Mouse (Mus musculus) ES-Bruce4 (cell line): ENCODE measurements at regions not wholly inside any gene's neighbourhood (a gene's known extent, or its start where the extent isn't known, plus 50 kb on each side); places are given as distances from the start of the nearest gene placed in this dataset.

Experiments
- H3K27ac ChIP-seq: 2 replicates; pipeline ENCODE4 v1.5.1; 2012; ENCODE audit warnings: low read length, inconsistent platforms; ENCODE audit not compliant: insufficient read depth
- H3K27me3 ChIP-seq: 2 replicates; pipeline ENCODE4 v1.6.1; 2012; ENCODE audit warnings: mild to moderate bottlenecking, low read length, inconsistent platforms; ENCODE audit not compliant: control insufficient read depth, poor library complexity, insufficient read depth, severe bottlenecking
- H3K36me3 ChIP-seq: 2 replicates; pipeline ENCODE4 v1.6.1; 2012; ENCODE audit warnings: inconsistent platforms, mild to moderate bottlenecking, low read length, moderate library complexity; ENCODE audit not compliant: control insufficient read depth, poor library complexity, insufficient read depth, severe bottlenecking
- H3K4me1 ChIP-seq: one replicate; pipeline ENCODE4 v1.8.1; 2011; ENCODE audit warnings: low read length; ENCODE audit not compliant: control insufficient read depth, insufficient read depth
- H3K4me3 ChIP-seq: 2 replicates; pipeline ENCODE4 v1.5.1; 2011; ENCODE audit warnings: low read depth, mild to moderate bottlenecking, low read length
- H3K9ac ChIP-seq: 2 replicates; pipeline ENCODE4 v1.6.1; 2012; ENCODE audit warnings: low read depth, mild to moderate bottlenecking, inconsistent platforms; ENCODE audit not compliant: poor library complexity, severe bottlenecking
- H3K9me3 ChIP-seq: replicated peaks from 2 replicates; pipeline ENCODE4 v1.6.1; 2012; ENCODE audit warnings: mild to moderate bottlenecking, low read length, inconsistent platforms; ENCODE audit not compliant: control insufficient read depth, poor library complexity, insufficient read depth, severe bottlenecking
- CTCF ChIP-seq: IDR thresholded peaks from one replicate; pipeline ENCODE4 v1.8.1; 2011; ENCODE audit warnings: low read depth, low read length
- EP300 ChIP-seq: IDR thresholded peaks from 2 replicates; pipeline ENCODE4 v1.6.1; 2011; ENCODE audit warnings: low read depth, low read length; ENCODE audit not compliant: insufficient read depth
- POLR2A ChIP-seq: IDR thresholded peaks from one replicate; pipeline ENCODE4 v1.8.1; 2011; ENCODE audit warnings: low read length; ENCODE audit not compliant: insufficient read depth

GRCm38 (mm10) chr8:109417971-109418370 lies 75.9 kb upstream of the Pmfbp1 start:
- H3K27ac ChIP-seq: no peak overlapping the region
- H3K36me3 ChIP-seq: no peaks in the 10 kb centered on the region
- no peak for TF ChIP-seq POLR2A
- TF ChIP-seq CTCF: no peak
- no peak for TF ChIP-seq EP300
- H3K9me3 ChIP-seq: no peaks in the 10 kb centered on the region
- H3K9ac ChIP-seq: no peak overlapping the region
- no peaks in the 10 kb centered on the region for H3K4me1 ChIP-seq
- H3K4me3 ChIP-seq: no peak overlapping the region
- H3K27me3 ChIP-seq: 0 out of 2 replicates have a peak, but pooled peaks cover 2% of the 10 kb centered on the region

- H3K9me3 ChIP-seq: no peaks in the 10 kb centered on the region
- H3K27me3 ChIP-seq: 0 out of 2 replicates have a peak, but pooled peaks cover 2% of the 10 kb centered on the region
- H3K27ac ChIP-seq: no peak overlapping the region
- no peak overlapping the region for H3K9ac ChIP-seq
- no peaks in the 10 kb centered on the region for H3K4me1 ChIP-seq
- H3K4me3 ChIP-seq: no peak overlapping the region
- TF ChIP-seq POLR2A (no peak), CTCF (no peak), EP300 (no peak)
- H3K36me3 ChIP-seq: no peaks in the 10 kb centered on the region
These were observed 74.7 kb upstream of the Pmfbp1 start for GRCm38 (mm10) chr8:109419029-109419596.

GRCm38 (mm10) chr8:109424004-109424403 lies 69.8 kb upstream of the Pmfbp1 start:
- Histone ChIP-seq H3K36me3 (no peaks in the 10 kb centered on the region), H3K27me3 (no peaks in the 10 kb centered on the region), H3K4me3 (no peak overlapping the region), H3K9ac (no peak overlapping the region), H3K27ac (no peak overlapping the region), H3K9me3 (no peaks in the 10 kb centered on the region), H3K4me1 (no peaks in the 10 kb centered on the region)
- no peak for TF ChIP-seq POLR2A
- TF ChIP-seq CTCF: no peak
- no peak for TF ChIP-seq EP300

- no peaks in the 10 kb centered on the region for H3K9me3 ChIP-seq
- no peak overlapping the region for H3K4me3 ChIP-seq
- H3K4me1 ChIP-seq: no peaks in the 10 kb centered on the region
- no peak overlapping the region for H3K27ac ChIP-seq
- H3K9ac ChIP-seq: no peak overlapping the region
- no peaks in the 10 kb centered on the region for H3K36me3 ChIP-seq
- H3K27me3 ChIP-seq: no peaks in the 10 kb centered on the region
- TF ChIP-seq CTCF (no peak), POLR2A (no peak), EP300 (no peak)
These were observed 65.3 kb upstream of the Pmfbp1 start for GRCm38 (mm10) chr8:109428551-109428950.

- no peaks in the 10 kb centered on the region for H3K36me3 ChIP-seq
- H3K9ac ChIP-seq: no peak overlapping the region
- H3K27ac ChIP-seq: no peak overlapping the region
- no peak overlapping the region for H3K4me3 ChIP-seq
- H3K4me1 ChIP-seq: peaks cover 3% of the 10 kb centered on the region
- no peaks in the 10 kb centered on the region for H3K9me3 ChIP-seq
- TF ChIP-seq EP300 (no peak), CTCF (peak; percentile 60)
- H3K27me3 ChIP-seq: no peaks in the 10 kb centered on the region
These were observed 59.3 kb upstream of the Pmfbp1 start for GRCm38 (mm10) chr8:109434538-109434937.

- Histone ChIP-seq H3K27ac (no peak overlapping the region), H3K9me3 (no peaks in the 10 kb centered on the region)
- TF ChIP-seq POLR2A (no peak), CTCF (no peak), EP300 (no peak)
These were observed 57.8 kb upstream of the Pmfbp1 start for GRCm38 (mm10) chr8:109436056-109436455.

More at GRCm38 (mm10) chr8:109436056-109436455, 57.8 kb upstream of the Pmfbp1 start:
- Histone ChIP-seq H3K4me3 (no peak overlapping the region), H3K27me3 (no peaks in the 10 kb centered on the region), H3K4me1 (peaks cover 3% of the 10 kb centered on the region), H3K9ac (no peak overlapping the region), H3K36me3 (no peaks in the 10 kb centered on the region)
